Mouse (Mus musculus) E14TG2a.4 (cell line): ENCODE measurements around the gene Cxcl5.

Experiments
- CTCF ChIP-seq: conservative IDR thresholded peaks from 2 replicates; pipeline ENCODE4 v1.5.1; 2014; ENCODE audit warnings: low read length
- NANOG ChIP-seq: IDR thresholded peaks from 2 replicates; pipeline ENCODE4 v1.6.1; 2014; ENCODE audit warnings: borderline replicate concordance, low read length, mixed read lengths
- POU5F1 ChIP-seq: IDR thresholded peaks from 2 replicates; pipeline ENCODE4 v1.6.1; 2014; ENCODE audit warnings: low read length, borderline replicate concordance

- TF ChIP-seq CTCF = no peak
- no peak for TF ChIP-seq POU5F1
- no peak for TF ChIP-seq NANOG
Observed at GRCm38 (mm10) chr5:90722656-90723055, 36.5 kb upstream of the Cxcl5 start.
